Mouse (Mus musculus) gastrocnemius, postnatal 4 days (tissue): ENCODE measurements at regions not wholly inside any gene's neighbourhood (a gene's known extent, or its start where the extent isn't known, plus 50 kb on each side); places are given as distances from the start of the nearest gene placed in this dataset.

Experiments
- DNase-seq, 2 experiments: peaks; one replicate each; pipeline ENCODE4 v3.0.0; 2021 to 2022; ENCODE audit warnings: low spot score in 2 of 2, mixed read lengths in 2 of 2

GRCm38 (mm10) chr12:56275556-56276242, 70.0 kb downstream of the Mbip start:
- no peak for DNase-seq

- no peak for DNase-seq
Observed at GRCm38 (mm10) chr12:56265049-56265448, 80.6 kb downstream of the Mbip start.

GRCm38 (mm10) chr12:56261471-56261870, 84.2 kb downstream of the Mbip start:
- DNase-seq, result no peak

- no peak for DNase-seq
Observed at GRCm38 (mm10) chr12:56258401-56259050, 87.2 kb downstream of the Mbip start.

- no peak for DNase-seq
Observed at GRCm38 (mm10) chr12:56256243-56256881, 89.3 kb downstream of the Mbip start.

GRCm38 (mm10) chr12:56252612-56253444, 92.9 kb downstream of the Mbip start:
- DNase-seq, result no peak

- no peak for DNase-seq
Observed at GRCm38 (mm10) chr12:56250262-56250661, 95.4 kb downstream of the Mbip start.

GRCm38 (mm10) chr12:56246406-56246805, 99.3 kb downstream of the Mbip start:
- no peak for DNase-seq

GRCm38 (mm10) chr12:56242803-56243202, 102.9 kb downstream of the Mbip start:
- DNase-seq, result no peak

- DNase-seq, result no peak
Observed at GRCm38 (mm10) chr12:56241735-56242134, 104.0 kb downstream of the Mbip start.

- DNase-seq, result no peak
Observed at GRCm38 (mm10) chr12:56240206-56240605, 105.5 kb downstream of the Mbip start.

GRCm38 (mm10) chr12:56234571-56234970, 111.1 kb downstream of the Mbip start:
- DNase-seq, result no peak

- DNase-seq, result no peak
Observed at GRCm38 (mm10) chr12:56233209-56233608, 112.5 kb downstream of the Mbip start.

- DNase-seq, result no peak
Observed at GRCm38 (mm10) chr12:56224142-56224895, 121.4 kb downstream of the Mbip start.

GRCm38 (mm10) chr12:56193524-56193923, 152.2 kb downstream of the Mbip start:
- DNase-seq, result no peak

- no peak for DNase-seq
Observed at GRCm38 (mm10) chr12:56189562-56189961, 156.1 kb downstream of the Mbip start.

GRCm38 (mm10) chr12:56160736-56161135, 185.0 kb downstream of the Mbip start:
- no peak for DNase-seq

GRCm38 (mm10) chr12:56144359-56144758, 201.3 kb downstream of the Mbip start:
- DNase-seq, result no peak

GRCm38 (mm10) chr12:56143789-56144188, 201.9 kb downstream of the Mbip start:
- DNase-seq, result no peak

- DNase-seq, result no peak
Observed at GRCm38 (mm10) chr12:56114446-56114845, 231.2 kb downstream of the Mbip start.

- DNase-seq, result no peak
Observed at GRCm38 (mm10) chr12:56081406-56081805, 245.3 kb downstream of the Brms1l start.
